Mouse (Mus musculus): Measurements from ENCODE around the gene Hsd17b11. TPM values are rescaled to one million over a fixed set of nuclear protein-coding genes. Genes with fewer than 3 reads are reported as not detected.
"Not testable (repeated sequence)": the region's sequence is repeated elsewhere in the genome, so short reads cannot be mapped to it uniquely, and the experiment has no call there.

The Hsd17b11 gene
- polyA plus RNA-seq, 1 experiment from 2014 or later, result 1.3 TPM

DNA sequence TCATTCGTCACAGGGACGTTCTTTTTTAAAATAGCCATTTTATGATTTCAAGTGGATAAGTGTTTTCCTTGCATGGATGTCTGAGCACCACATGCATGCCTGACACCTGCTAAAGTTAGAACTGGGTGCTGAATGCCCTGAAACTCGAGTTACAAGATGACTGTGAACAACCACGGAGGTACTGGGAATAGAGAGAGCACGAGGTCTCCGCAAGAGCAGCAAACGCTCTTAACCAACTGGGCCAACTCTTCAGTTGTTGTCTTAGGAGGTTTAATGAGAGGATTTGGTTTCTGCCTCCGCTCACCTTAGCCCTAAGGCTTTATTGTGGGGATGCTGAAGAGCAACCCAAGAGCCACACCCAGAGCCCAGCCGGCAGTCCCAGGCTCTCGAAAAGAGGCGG lies 3.0 kb upstream of the Hsd17b11 start:
- peaks cover 44% of the 10 kb centered on the region for H3K27me3 ChIP-seq (ENCODE audit: low read depth, poor library complexity, severe bottlenecking)
- no peak overlapping the region for H3K4me3 ChIP-seq
- peaks cover 24% of the 10 kb centered on the region for H3K4me1 ChIP-seq
- no peak overlapping the region for H3K27ac ChIP-seq (replicated peaks)
- DNase-seq (ENCODE audit: low spot score), result no peak
- no peaks in the 10 kb centered on the region for H3K9me3 ChIP-seq (replicated peaks)
- no peaks in the 10 kb centered on the region for H3K36me3 ChIP-seq
- WGBS, result 65% methylated on average over 11 of the region's 11 CpGs

DNA sequence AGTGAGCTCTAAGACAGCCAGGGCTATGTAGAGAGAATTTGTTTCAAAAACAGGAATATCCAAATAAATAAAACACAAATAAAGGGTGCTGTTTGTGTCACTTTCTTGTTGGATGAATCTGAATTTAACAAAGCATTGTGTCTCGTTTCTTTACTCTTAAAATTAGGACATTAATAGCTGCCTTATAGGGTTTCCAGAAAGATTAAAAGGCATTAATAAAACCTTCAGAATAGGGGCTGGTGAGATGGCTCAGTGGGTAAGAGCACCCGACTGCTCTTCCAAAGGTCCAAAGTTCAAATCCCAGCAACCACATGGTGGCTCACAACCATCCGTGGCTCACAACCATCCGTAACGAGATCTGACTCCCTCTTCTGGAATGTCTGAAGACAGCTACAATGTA lies 2.5 kb upstream of the Hsd17b11 start:
- H3K9me3 ChIP-seq (replicated peaks); H3K27ac ChIP-seq (replicated peaks); DNase-seq (ENCODE audit: low spot score); H3K36me3 ChIP-seq; H3K4me3 ChIP-seq: not testable (repeated sequence)
- 82% methylated on average over 5 of the region's 5 CpGs for WGBS
- Histone ChIP-seq H3K4me1 (peaks cover 26% of the 10 kb centered on the region), H3K27me3 (ENCODE audit: low read depth, poor library complexity, severe bottlenecking) (peaks cover 44% of the 10 kb centered on the region)

GRCm38 (mm10) chr5:104023289-104024020 lies 1.7 kb upstream of the Hsd17b11 start:
- DNase-seq (ENCODE audit: low spot score), result no peak
- no peak overlapping the region for H3K4me3 ChIP-seq
- no peaks in the 10 kb centered on the region for H3K36me3 ChIP-seq
- H3K27me3 ChIP-seq (ENCODE audit: low read depth, poor library complexity, severe bottlenecking), result peaks cover 44% of the 10 kb centered on the region
- H3K9me3 ChIP-seq (replicated peaks), result no peaks in the 10 kb centered on the region
- no peak overlapping the region for H3K27ac ChIP-seq (replicated peaks)
- 80% methylated on average over 8 of the region's 8 CpGs for WGBS
- peaks cover 27% of the 10 kb centered on the region for H3K4me1 ChIP-seq

- H3K27ac ChIP-seq (replicated peaks), result no peak overlapping the region
- 48% methylated on average over 5 of the region's 5 CpGs for WGBS
Observed at GRCm38 (mm10) chr5:104022558-104022957, 839 bp upstream of the Hsd17b11 start.

DNA sequence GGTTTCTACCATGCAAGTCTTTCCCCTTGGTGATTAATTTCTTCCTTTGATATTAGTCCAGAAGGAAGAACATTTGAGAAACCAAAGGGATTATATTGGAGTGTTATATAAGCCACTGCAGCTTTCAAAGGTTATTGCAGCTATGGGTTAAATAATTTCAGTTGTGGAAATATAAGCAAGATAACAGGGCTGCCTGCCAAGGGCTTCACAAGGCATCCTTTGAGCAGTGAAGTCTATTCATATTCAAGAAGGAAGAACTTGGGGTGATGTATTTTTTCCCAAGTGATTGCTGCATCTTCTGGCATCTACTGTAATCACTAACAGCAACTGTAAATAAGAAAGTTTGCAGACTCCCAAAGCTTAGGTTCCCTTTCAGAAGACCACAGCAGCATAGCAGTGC lies 10.3 kb downstream of the Hsd17b11 start:
- Histone ChIP-seq H3K27me3 (ENCODE audit: low read depth, poor library complexity, severe bottlenecking) (no peaks in the 10 kb centered on the region), H3K4me1 (no peaks in the 10 kb centered on the region), H3K27ac (replicated peaks) (no peak overlapping the region), H3K36me3 (no peaks in the 10 kb centered on the region), H3K9me3 (replicated peaks) (no peaks in the 10 kb centered on the region), H3K4me3 (no peak overlapping the region)
- no peak for DNase-seq (ENCODE audit: low spot score)

More at GRCm38 (mm10) chr5:104022558-104022957, 839 bp upstream of the Hsd17b11 start:
- no peak for DNase-seq (ENCODE audit: low spot score)
- Histone ChIP-seq H3K9me3 (replicated peaks) (no peaks in the 10 kb centered on the region), H3K36me3 (no peaks in the 10 kb centered on the region), H3K4me3 (peak overlapping the region; percentile 60), H3K27me3 (ENCODE audit: low read depth, poor library complexity, severe bottlenecking) (peaks cover 44% of the 10 kb centered on the region), H3K4me1 (peaks cover 27% of the 10 kb centered on the region)

DNA sequence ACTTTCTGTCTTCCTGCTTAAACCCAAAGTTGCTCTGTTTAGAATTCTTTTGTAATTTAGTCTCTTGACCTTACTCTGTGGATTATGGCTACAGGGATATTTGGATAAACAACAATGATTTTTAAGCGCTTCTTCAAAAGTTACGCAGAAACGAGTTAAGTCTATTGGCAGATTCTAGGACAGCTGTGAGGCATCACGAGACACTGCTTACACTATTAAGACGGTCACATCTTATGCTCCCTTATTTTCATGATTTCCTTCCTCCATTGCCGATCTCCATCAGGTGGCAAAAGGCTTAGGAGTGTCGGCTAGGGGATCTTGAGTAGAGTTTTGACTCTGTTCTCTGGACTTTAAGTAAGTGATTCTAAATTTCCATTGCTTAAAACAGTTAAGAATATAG lies 11.5 kb downstream of the Hsd17b11 start:
- WGBS, result 95% methylated on average over 7 of the region's 7 CpGs
- Histone ChIP-seq H3K4me1 (no peaks in the 10 kb centered on the region), H3K27ac (replicated peaks) (no peak overlapping the region), H3K9me3 (replicated peaks) (no peaks in the 10 kb centered on the region), H3K4me3 (no peak overlapping the region), H3K36me3 (no peaks in the 10 kb centered on the region), H3K27me3 (ENCODE audit: low read depth, poor library complexity, severe bottlenecking) (no peaks in the 10 kb centered on the region)
- no peak for DNase-seq (ENCODE audit: low spot score)

DNA sequence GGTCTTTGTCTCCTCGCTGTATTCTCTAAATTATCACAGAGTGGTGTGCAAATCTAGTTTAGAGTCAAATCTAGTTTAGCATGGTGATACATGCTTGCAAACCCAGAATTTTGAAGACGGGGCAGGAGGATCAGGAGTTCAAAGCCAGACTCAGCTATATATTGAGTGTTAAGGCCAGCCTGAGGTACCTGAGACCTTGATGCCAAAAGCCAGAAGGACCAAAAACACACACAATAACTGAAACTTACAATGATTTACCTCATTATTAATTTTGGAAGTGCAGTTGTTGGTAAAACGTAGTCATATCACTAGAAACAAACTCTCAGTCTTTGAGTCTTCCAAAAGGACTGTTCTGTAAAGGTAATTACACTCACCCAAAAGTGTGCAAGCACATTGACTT lies 12.3 kb downstream of the Hsd17b11 start:
- Histone ChIP-seq H3K36me3 (no peaks in the 10 kb centered on the region), H3K4me3 (no peak overlapping the region), H3K27me3 (ENCODE audit: low read depth, poor library complexity, severe bottlenecking) (no peaks in the 10 kb centered on the region), H3K27ac (replicated peaks) (no peak overlapping the region), H3K9me3 (replicated peaks) (no peaks in the 10 kb centered on the region), H3K4me1 (no peaks in the 10 kb centered on the region)
- no peak for DNase-seq (ENCODE audit: low spot score)
- WGBS, result 91% methylated on average over 3 of the region's 3 CpGs

DNA sequence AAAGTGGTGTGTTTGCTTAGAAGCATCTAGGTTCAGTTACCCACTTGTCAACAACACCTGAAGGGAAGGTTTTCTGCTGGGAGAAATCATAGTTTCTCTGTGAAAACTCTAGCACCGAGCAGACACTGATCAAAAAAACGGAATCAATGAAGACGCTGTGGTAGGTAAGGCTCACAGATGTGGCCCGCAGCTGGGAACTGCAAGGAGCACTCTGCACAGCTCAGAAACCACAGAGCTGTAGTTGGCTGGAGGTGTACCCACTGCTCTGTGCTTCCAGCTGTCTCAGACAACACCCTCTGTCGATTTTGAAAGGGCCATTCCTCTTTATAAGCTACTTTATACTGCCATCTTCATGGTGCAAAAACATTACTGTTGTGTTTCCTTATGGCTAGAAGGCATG lies 13.9 kb downstream of the Hsd17b11 start:
- H3K36me3 ChIP-seq, result no peaks in the 10 kb centered on the region
- no peak overlapping the region for H3K27ac ChIP-seq (replicated peaks)
- no peak overlapping the region for H3K4me3 ChIP-seq
- H3K27me3 ChIP-seq (ENCODE audit: low read depth, poor library complexity, severe bottlenecking), result peaks cover 10% of the 10 kb centered on the region; the same call in 1 of the 2 replicates
- no peaks in the 10 kb centered on the region for H3K9me3 ChIP-seq (replicated peaks)
- no peak for DNase-seq (ENCODE audit: low spot score)
- peaks cover 7% of the 10 kb centered on the region for H3K4me1 ChIP-seq
- WGBS, result 72% methylated on average over 5 of the region's 5 CpGs

DNA sequence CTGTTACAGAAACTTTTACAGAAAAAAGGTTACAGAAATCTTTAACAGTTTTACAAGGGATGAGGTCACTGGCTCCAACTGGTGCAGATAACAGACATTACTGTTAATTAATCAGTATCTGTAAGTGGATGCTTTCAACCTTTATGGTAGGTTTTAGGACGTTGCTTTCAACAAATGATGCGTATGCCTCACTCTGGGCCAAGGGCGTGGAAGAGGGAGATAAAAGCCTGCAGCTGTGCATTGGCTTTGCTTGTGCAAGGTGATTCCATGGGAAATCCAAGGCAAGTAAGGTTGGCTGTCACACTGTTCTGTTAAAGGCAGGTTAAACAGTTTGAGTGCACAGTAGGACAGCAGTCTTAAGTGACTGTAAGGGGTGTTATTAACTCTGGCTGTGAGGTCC lies 14.9 kb downstream of the Hsd17b11 start:
- Histone ChIP-seq H3K27ac (replicated peaks) (no peak overlapping the region), H3K4me3 (no peak overlapping the region), H3K36me3 (no peaks in the 10 kb centered on the region), H3K27me3 (ENCODE audit: low read depth, poor library complexity, severe bottlenecking) (peaks cover 15% of the 10 kb centered on the region; the same call in 1 of the 2 replicates), H3K4me1 (peaks cover 13% of the 10 kb centered on the region), H3K9me3 (replicated peaks) (no peaks in the 10 kb centered on the region)
- WGBS, result 89% methylated on average over 3 of the region's 3 CpGs
- no peak for DNase-seq (ENCODE audit: low spot score)

DNA sequence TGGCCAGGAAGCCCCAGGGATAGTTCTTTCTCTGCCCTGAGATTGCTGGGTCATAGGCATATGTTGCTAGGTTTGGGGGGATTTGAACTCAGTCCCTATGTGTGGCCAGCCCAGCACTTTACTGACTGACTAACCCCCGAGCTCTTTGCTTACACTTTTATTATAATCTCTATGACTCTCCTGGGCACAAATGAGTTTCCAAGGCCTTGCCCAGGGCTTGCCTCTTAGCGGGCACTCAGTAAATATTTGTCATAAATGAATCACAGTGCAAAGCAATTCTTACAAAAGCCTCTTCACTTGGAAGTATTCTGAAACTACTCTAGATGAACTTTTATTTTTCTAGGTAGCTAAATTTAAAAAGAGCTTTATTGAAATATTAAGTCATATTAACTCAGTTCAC lies 17.8 kb downstream of the Hsd17b11 start:
- Histone ChIP-seq H3K36me3 (no peaks in the 10 kb centered on the region), H3K4me1 (peaks cover 13% of the 10 kb centered on the region), H3K27me3 (ENCODE audit: low read depth, poor library complexity, severe bottlenecking) (peaks cover 15% of the 10 kb centered on the region; the same call in 1 of the 2 replicates), H3K9me3 (replicated peaks) (no peaks in the 10 kb centered on the region), H3K4me3 (no peak overlapping the region), H3K27ac (replicated peaks) (no peak overlapping the region)
- 89% methylated on average over 2 of the region's 2 CpGs for whole genome bisulfite sequencing
- no peak for DNase-seq (ENCODE audit: low spot score)

DNA sequence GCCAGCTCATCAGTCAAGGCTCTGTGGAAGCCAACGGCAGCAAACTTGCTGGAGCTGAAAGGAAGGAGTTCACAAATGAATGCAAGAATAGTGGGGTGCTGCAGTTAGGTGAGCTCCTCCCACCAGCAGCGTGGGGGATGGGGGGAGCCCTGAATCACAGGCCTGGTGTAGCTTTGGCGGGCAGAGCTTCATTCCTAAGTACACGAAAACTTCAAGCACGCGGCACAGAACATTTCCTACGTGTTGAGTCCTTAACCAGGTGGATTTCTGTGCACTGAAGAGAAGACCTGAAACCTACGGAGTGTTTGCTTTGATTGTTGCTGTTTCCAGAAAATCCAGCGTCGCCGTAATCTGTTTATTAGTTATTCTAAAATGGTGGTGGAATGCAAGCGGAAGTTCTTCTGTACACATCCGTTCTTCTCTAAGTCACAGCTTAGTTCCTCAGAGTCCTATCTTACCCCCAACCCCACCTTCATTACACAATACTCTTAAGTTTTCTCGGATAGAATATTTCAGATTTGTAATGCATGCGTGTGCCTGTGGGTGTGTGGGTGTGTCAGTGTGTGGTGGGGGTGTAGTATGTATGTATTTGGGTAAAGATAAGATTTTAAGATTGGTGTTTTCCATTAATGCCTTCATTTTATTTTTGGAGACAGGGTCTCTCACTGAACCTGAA lies 18.3 kb downstream of the Hsd17b11 start:
- DNase-seq (ENCODE audit: low spot score), result no peak
- Histone ChIP-seq H3K27ac (replicated peaks) (peak overlapping the region; percentile 29; the same call in 1 of the 2 replicates), H3K36me3 (no peaks in the 10 kb centered on the region), H3K4me1 (peaks cover 13% of the 10 kb centered on the region), H3K4me3 (peak overlapping the region; percentile 41), H3K9me3 (replicated peaks) (no peaks in the 10 kb centered on the region), H3K27me3 (ENCODE audit: low read depth, poor library complexity, severe bottlenecking) (peaks cover 15% of the 10 kb centered on the region; the same call in 1 of the 2 replicates)
- WGBS, result 49% methylated on average over 15 of the region's 15 CpGs

DNA sequence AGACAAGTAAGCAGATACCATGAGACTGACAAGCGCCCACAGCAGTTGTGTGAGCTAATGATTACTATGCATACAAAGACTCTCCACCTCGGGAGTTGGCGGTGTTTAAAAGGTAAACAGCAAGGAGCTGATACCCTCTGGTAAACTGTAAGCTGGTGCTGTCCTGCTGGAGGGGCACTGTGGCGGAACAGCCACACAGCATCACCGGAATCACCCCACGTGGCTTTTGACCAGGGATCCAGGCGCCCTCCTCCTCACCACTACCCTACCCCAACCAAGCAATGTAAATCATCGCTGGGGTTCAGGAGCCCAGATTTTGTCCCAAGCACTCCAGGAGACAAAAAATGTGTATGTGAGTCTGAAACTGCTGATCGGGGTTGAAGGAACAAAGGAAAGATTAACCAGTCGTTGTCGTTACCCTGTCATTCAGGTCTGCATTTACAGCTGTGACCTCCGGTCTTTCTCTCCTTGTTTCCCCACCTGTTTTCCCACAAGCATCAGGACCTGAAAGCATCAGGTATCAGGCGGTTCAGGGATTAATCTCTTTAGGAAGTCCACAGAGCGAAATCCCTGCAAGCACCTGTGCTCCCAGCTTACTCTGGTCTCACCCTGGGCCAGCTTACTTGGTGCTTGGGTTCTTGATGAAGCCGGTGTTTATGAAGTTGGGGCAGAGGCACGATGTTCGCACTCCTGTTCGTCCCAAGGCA lies 19.0 kb downstream of the Hsd17b11 start:
- WGBS, result 14% methylated on average over 18 of the region's 18 CpGs
- H3K9me3 ChIP-seq (replicated peaks), result no peaks in the 10 kb centered on the region
- peaks cover 15% of the 10 kb centered on the region; the same call in 1 of the 2 replicates for H3K27me3 ChIP-seq (ENCODE audit: low read depth, poor library complexity, severe bottlenecking)
- H3K36me3 ChIP-seq, result no peaks in the 10 kb centered on the region
- peak; percentile 29 for DNase-seq (ENCODE audit: low spot score)
- peak overlapping the region; percentile 29; the same call in 1 of the 2 replicates for H3K27ac ChIP-seq (replicated peaks)
- H3K4me3 ChIP-seq, result peak overlapping the region; percentile 41
- peaks cover 13% of the 10 kb centered on the region for H3K4me1 ChIP-seq

- 7% methylated on average over 5 of the region's 5 CpGs for WGBS
- Histone ChIP-seq H3K27me3 (ENCODE audit: low read depth, poor library complexity, severe bottlenecking) (peaks cover 15% of the 10 kb centered on the region; the same call in 1 of the 2 replicates), H3K36me3 (no peaks in the 10 kb centered on the region), H3K27ac (replicated peaks) (no peak overlapping the region), H3K9me3 (replicated peaks) (no peaks in the 10 kb centered on the region), H3K4me3 (no peak overlapping the region), H3K4me1 (peaks cover 13% of the 10 kb centered on the region)
- DNase-seq (ENCODE audit: low spot score), result peak; percentile 76
Observed at GRCm38 (mm10) chr5:103999738-104000137, 22.0 kb downstream of the Hsd17b11 start.

Data from midbrain, embryonic 10.5 days (tissue).